Mouse (Mus musculus) stomach, embryonic 14.5 days (tissue): ENCODE measurements around the gene Slco4a1. TPM values are rescaled to one million over a fixed set of nuclear protein-coding genes. Genes with fewer than 3 reads are reported as not detected.
A peak's percentile ranks its signal among the peaks of the same experiment; 100 is the strongest.

Source experiments
- ATAC-seq: fragments of 200-750 bp; cut with Nextera tagmentation; 2 replicates; pipeline ENCODE4 v1.8.0; 2017; ENCODE audit warnings: low read depth, moderate TSS enrichment; ENCODE audit not compliant: insufficient number of reproducible peaks, insufficient read depth, low FRiP score
- H3K27ac ChIP-seq: fragments of 300-500 bp; sonication (generic); 2 replicates; pipeline ENCODE4 v1.5.1; 2014; ENCODE audit warnings: mild to moderate bottlenecking, low read length, moderate library complexity, mixed read lengths
- H3K27me3 ChIP-seq: fragments of 300-500 bp; sonication (generic); 2 replicates; pipeline ENCODE4 v1.6.1; 2014; ENCODE audit warnings: low read length, control low read depth, mixed read lengths; ENCODE audit not compliant: control insufficient read depth, insufficient read depth
- H3K36me3 ChIP-seq: fragments of 300-500 bp; sonication (generic); 2 replicates; pipeline ENCODE4 v1.6.1; 2014; ENCODE audit warnings: mild to moderate bottlenecking, control low read depth, low read length, moderate library complexity, mixed read lengths; ENCODE audit not compliant: control insufficient read depth, insufficient read depth
- H3K4me1 ChIP-seq: fragments of 300-500 bp; sonication (generic); 2 replicates; pipeline ENCODE4 v1.6.1; 2014; ENCODE audit warnings: low read length, control low read depth, mixed read lengths; ENCODE audit not compliant: control insufficient read depth, insufficient read depth
- H3K4me2 ChIP-seq: fragments of 300-500 bp; sonication (generic); replicated peaks from 2 replicates; pipeline ENCODE4 v1.6.1; 2014; ENCODE audit warnings: low read depth, low read length, control low read depth
- H3K4me3 ChIP-seq: fragments of 300-500 bp; sonication (generic); 2 replicates; pipeline ENCODE4 v1.5.1; 2014; ENCODE audit warnings: low read depth, low read length, control low read depth
- H3K9ac ChIP-seq: fragments of 300-500 bp; sonication (generic); replicated peaks from 2 replicates; pipeline ENCODE4 v1.6.1; 2014; ENCODE audit warnings: low read depth, mild to moderate bottlenecking, control low read depth, low read length, moderate library complexity, mixed read lengths
- H3K9me3 ChIP-seq: fragments of 300-500 bp; sonication (generic); 2 replicates; pipeline ENCODE4 v1.6.1; 2016; ENCODE audit warnings: low read depth, low read length, control low read depth; ENCODE audit not compliant: control insufficient read depth
- WGBS: fragments of 180-500 bp; shearing (Covaris S2); extraction: QIAGEN DNeasy Blood & Tissue Kit; methylation state at CpG from one replicate; pipeline ENCODE4 v1.1.7; 2014; 5-methylcytosine and 5-hydroxymethylcytosine counted together
- polyA plus RNA-seq: library from polyadenylated mRNA; unstranded; fragments of >200 nt; fragmentation: Nextera tagmentation; extraction: Ambion mirVana; gene quantifications from 2 replicates; pipeline ENCODE4 v1.2.1, GENCODE M21; 2014

Slco4a1 gene
- polyA plus RNA-seq, 1 experiment from 2014 or later = 3.4 TPM

GRCm38 (mm10) chr2:180427073-180427472 lies 29.0 kb upstream of the Slco4a1 start:
- no peaks in the 10 kb centered on the region for H3K4me1 ChIP-seq
- ATAC-seq = no peak
- 53% methylated on average over 8 of the region's 8 CpGs for WGBS

GRCm38 (mm10) chr2:180428331-180428730 lies 27.7 kb upstream of the Slco4a1 start:
- no peak for ATAC-seq
- Histone ChIP-seq H3K27ac (no peak overlapping the region), H3K27me3 (no peaks in the 10 kb centered on the region), H3K9me3 (no peaks in the 10 kb centered on the region), H3K9ac (no peak overlapping the region), H3K4me2 (no peak overlapping the region), H3K4me1 (no peaks in the 10 kb centered on the region), H3K4me3 (no peak overlapping the region), H3K36me3 (no peaks in the 10 kb centered on the region)
- 32% methylated on average over 2 of the region's 2 CpGs for WGBS

More at GRCm38 (mm10) chr2:180427073-180427472, 29.0 kb upstream of the Slco4a1 start:
- Histone ChIP-seq H3K36me3 (no peaks in the 10 kb centered on the region), H3K9ac (no peak overlapping the region), H3K9me3 (no peaks in the 10 kb centered on the region), H3K27me3 (no peaks in the 10 kb centered on the region), H3K27ac (no peak overlapping the region), H3K4me3 (no peak overlapping the region), H3K4me2 (no peak overlapping the region)

GRCm38 (mm10) chr2:180430648-180431047 lies 25.4 kb upstream of the Slco4a1 start:
- no peak for ATAC-seq

GRCm38 (mm10) chr2:180432042-180432668 lies 23.9 kb upstream of the Slco4a1 start:
- Histone ChIP-seq H3K9me3 (no peaks in the 10 kb centered on the region), H3K27me3 (no peaks in the 10 kb centered on the region), H3K4me3 (no peak overlapping the region), H3K4me2 (no peak overlapping the region), H3K27ac (no peak overlapping the region), H3K36me3 (no peaks in the 10 kb centered on the region), H3K9ac (no peak overlapping the region), H3K4me1 (no peaks in the 10 kb centered on the region)
- 19% methylated on average over 10 of the region's 10 CpGs for WGBS
- peak; percentile 19; the same call in 1 of the 2 replicates for ATAC-seq

More at GRCm38 (mm10) chr2:180430648-180431047, 25.4 kb upstream of the Slco4a1 start:
- no peak overlapping the region for H3K4me2 ChIP-seq
- WGBS = 77% methylated on average over 11 of the region's 11 CpGs
- H3K27me3 ChIP-seq = no peaks in the 10 kb centered on the region
- no peaks in the 10 kb centered on the region for H3K9me3 ChIP-seq
- H3K4me1 ChIP-seq = no peaks in the 10 kb centered on the region
- no peaks in the 10 kb centered on the region for H3K36me3 ChIP-seq
- no peak overlapping the region for H3K4me3 ChIP-seq
- H3K9ac ChIP-seq = no peak overlapping the region
- no peak overlapping the region for H3K27ac ChIP-seq

- no peaks in the 10 kb centered on the region for H3K9me3 ChIP-seq
- H3K4me3 ChIP-seq = no peak overlapping the region
- H3K9ac ChIP-seq = no peak overlapping the region
- WGBS = 69% methylated on average over 10 of the region's 10 CpGs
- no peak overlapping the region for H3K4me2 ChIP-seq
- no peaks in the 10 kb centered on the region for H3K27me3 ChIP-seq
- no peak; the same call in 1 of the 2 replicates for ATAC-seq
- H3K4me1 ChIP-seq = no peaks in the 10 kb centered on the region
- no peaks in the 10 kb centered on the region for H3K36me3 ChIP-seq
- no peak overlapping the region for H3K27ac ChIP-seq
These were observed 23.3 kb upstream of the Slco4a1 start for GRCm38 (mm10) chr2:180432751-180433150.

GRCm38 (mm10) chr2:180433350-180433749 lies 22.7 kb upstream of the Slco4a1 start:
- WGBS = 75% methylated on average over 7 of the region's 7 CpGs
- Histone ChIP-seq H3K4me2 (no peak overlapping the region), H3K9ac (no peak overlapping the region), H3K27me3 (no peaks in the 10 kb centered on the region), H3K4me3 (no peak overlapping the region), H3K27ac (no peak overlapping the region), H3K9me3 (no peaks in the 10 kb centered on the region), H3K4me1 (no peaks in the 10 kb centered on the region), H3K36me3 (no peaks in the 10 kb centered on the region)
- no peak for ATAC-seq

- no peak for ATAC-seq
- Histone ChIP-seq H3K9me3 (no peaks in the 10 kb centered on the region), H3K4me1 (no peaks in the 10 kb centered on the region), H3K27ac (no peak overlapping the region), H3K4me3 (no peak overlapping the region), H3K27me3 (no peaks in the 10 kb centered on the region), H3K36me3 (no peaks in the 10 kb centered on the region), H3K9ac (no peak overlapping the region), H3K4me2 (no peak overlapping the region)
- WGBS = 63% methylated on average over 4 of the region's 4 CpGs
These were observed 20.6 kb upstream of the Slco4a1 start for GRCm38 (mm10) chr2:180435341-180435926.

GRCm38 (mm10) chr2:180437149-180437864 lies 18.7 kb upstream of the Slco4a1 start:
- H3K4me3 ChIP-seq = no peak overlapping the region
- no peaks in the 10 kb centered on the region for H3K9me3 ChIP-seq
- 61% methylated on average over 5 of the region's 5 CpGs for WGBS
- H3K27me3 ChIP-seq = no peaks in the 10 kb centered on the region
- H3K9ac ChIP-seq = no peak overlapping the region
- no peak overlapping the region for H3K27ac ChIP-seq
- H3K36me3 ChIP-seq = no peaks in the 10 kb centered on the region
- no peak overlapping the region for H3K4me2 ChIP-seq
- no peak for ATAC-seq
- H3K4me1 ChIP-seq = no peaks in the 10 kb centered on the region
